Mouse (Mus musculus) heart, embryonic 15.5 days (tissue): ENCODE data around the gene Tagln2. TPM values are rescaled to one million over a fixed set of nuclear protein-coding genes. Genes with fewer than 3 reads are reported as not detected.
A peak's percentile ranks its signal among the peaks of the same experiment; 100 is the strongest.

Experiments used
- ATAC-seq: fragments of 200-750 bp; cut with Nextera tagmentation; replicated peaks from 2 replicates; pipeline ENCODE4 v1.8.0; 2017; ENCODE audit warnings: low read depth, moderate TSS enrichment; ENCODE audit not compliant: insufficient number of reproducible peaks, insufficient read depth, low FRiP score
- H3K27ac ChIP-seq: fragments of 300-500 bp; sonication (generic); 2 replicates; pipeline ENCODE4 v1.5.1; 2015; ENCODE audit warnings: mild to moderate bottlenecking, inconsistent platforms
- H3K27me3 ChIP-seq: fragments of 300-500 bp; sonication (generic); 2 replicates; pipeline ENCODE4 v1.6.1; 2015; ENCODE audit warnings: inconsistent platforms
- H3K36me3 ChIP-seq: fragments of 300-500 bp; sonication (generic); 2 replicates; pipeline ENCODE4 v1.6.1; 2015; ENCODE audit warnings: mild to moderate bottlenecking, inconsistent platforms
- H3K4me1 ChIP-seq: fragments of 300-500 bp; sonication (generic); replicated peaks from 2 replicates; pipeline ENCODE4 v1.6.1; 2015; ENCODE audit warnings: inconsistent platforms
- H3K4me2 ChIP-seq: fragments of 300-500 bp; sonication (generic); 2 replicates; pipeline ENCODE4 v1.6.1; 2015; ENCODE audit warnings: inconsistent platforms, mild to moderate bottlenecking, moderate library complexity
- H3K4me3 ChIP-seq: fragments of 300-500 bp; sonication (generic); 2 replicates; pipeline ENCODE4 v1.5.1; 2015; ENCODE audit warnings: mild to moderate bottlenecking, inconsistent platforms
- H3K9ac ChIP-seq: fragments of 300-500 bp; sonication (generic); 2 replicates; pipeline ENCODE4 v1.6.1; 2015; ENCODE audit warnings: mild to moderate bottlenecking, inconsistent platforms
- H3K9me3 ChIP-seq: fragments of 300-500 bp; sonication (generic); replicated peaks from 2 replicates; pipeline ENCODE4 v1.6.1; 2016; ENCODE audit warnings: inconsistent platforms
- WGBS: fragments of 180-500 bp; shearing (Covaris S2); methylation state at CpG from one replicate; pipeline ENCODE4 v1.1.7; 2015; ENCODE audit warnings: mixed read lengths; 5-methylcytosine and 5-hydroxymethylcytosine counted together
- polyA plus RNA-seq: library from polyadenylated mRNA; unstranded; fragments of >200 nt; fragmentation: Nextera tagmentation; extraction: Ambion mirVana; gene quantifications from 2 replicates; pipeline ENCODE4 v1.2.1, GENCODE M21; 2015

Tagln2 gene
- polyA plus RNA-seq, 1 experiment from 2014 or later = 276 TPM

DNA sequence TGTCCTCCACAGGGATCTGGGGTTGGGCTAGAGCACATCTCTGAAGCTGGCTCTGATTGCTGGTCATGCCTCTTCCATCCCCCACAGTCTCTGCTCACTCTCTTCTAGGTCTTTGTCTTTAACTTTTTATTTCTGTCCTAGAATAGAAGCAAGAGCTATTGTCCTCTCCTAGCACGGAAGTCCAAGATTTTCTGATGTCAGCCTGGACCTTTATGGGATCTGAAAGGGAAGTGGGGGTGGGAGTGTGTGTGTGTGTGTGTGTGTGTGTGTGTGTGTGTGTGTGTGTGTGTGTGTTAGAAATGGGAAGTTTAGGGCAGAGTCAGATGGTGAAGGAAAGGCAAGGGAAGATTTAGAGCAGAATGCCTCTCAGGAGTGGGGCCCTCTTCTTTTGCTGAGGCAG lies 52.8 kb downstream of the Tagln2 start:
- H3K27ac ChIP-seq = peak overlapping the region; percentile 11; the same call in 1 of the 2 replicates

DNA sequence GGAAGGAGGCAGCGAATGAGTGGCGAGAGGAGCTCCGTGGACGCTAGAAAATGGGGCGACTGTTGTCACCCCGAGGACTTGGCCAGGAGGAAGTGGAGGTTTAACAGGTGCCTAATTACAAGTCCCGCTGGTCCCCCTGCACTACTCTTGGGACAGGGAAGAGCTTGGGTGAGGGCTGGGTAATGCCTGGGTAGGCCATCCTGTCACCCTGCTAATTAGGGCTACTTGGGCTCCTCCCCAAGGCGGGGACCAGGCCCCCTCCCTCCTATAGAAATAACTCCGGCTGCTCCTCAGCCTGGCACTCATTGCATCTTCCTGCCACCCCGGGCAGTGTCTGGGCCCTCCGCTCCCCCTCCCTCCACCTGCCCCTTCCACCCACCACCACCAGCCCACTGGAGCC lies 55.8 kb downstream of the Tagln2 start, which contains the start of gene Vsig8:
Gene Vsig8, plus strand, starts transcription at position 301 of the 400 bp plus-strand sequence.
- Histone ChIP-seq H3K4me2 (no peak within 1 kb of the TSS), H3K27me3 (peaks cover 31% of the 10 kb centered on the region), H3K9ac (no peak within 1 kb of the TSS), H3K9me3 (no peaks in the 10 kb centered on the region), H3K27ac (no peak within 1 kb of the TSS), H3K4me3 (no peak within 1 kb of the TSS), H3K4me1 (peaks cover 15% of the 10 kb centered on the region), H3K36me3 (no peaks in the 10 kb centered on the region)
- no peak for ATAC-seq
- 60% methylated on average over 11 of the region's 11 CpGs for WGBS

More for the DNA sequence above, 52.8 kb downstream of the Tagln2 start:
- no peak overlapping the region for H3K4me2 ChIP-seq
- peaks cover 16% of the 10 kb centered on the region for H3K27me3 ChIP-seq
- WGBS = 55% methylated on average over 1 of the region's 1 CpGs
- H3K36me3 ChIP-seq = no peaks in the 10 kb centered on the region
- H3K9me3 ChIP-seq = no peaks in the 10 kb centered on the region
- no peak overlapping the region for H3K9ac ChIP-seq
- H3K4me3 ChIP-seq = no peak overlapping the region
- H3K4me1 ChIP-seq = peaks cover 24% of the 10 kb centered on the region
- ATAC-seq = no peak

Other genes starting within 250 kb of the Tagln2 start
- gene Atp1a4, start 241.6 kb upstream of the Tagln2 start, polyA plus RNA-seq = 0.10 and 0.28 TPM in 2 replicates
- 20.6 and 35.4 TPM in 2 replicates for gene Igsf8, start 238.4 kb upstream of the Tagln2 start, polyA plus RNA-seq
- 17.4 and 17.9 TPM in 2 replicates for gene Atp1a2, start 202.0 kb upstream of the Tagln2 start, polyA plus RNA-seq
- gene Kcnj9, start 170.7 kb upstream of the Tagln2 start, polyA plus RNA-seq = not detected in 2 replicates
- gene Kcnj10, start 158.8 kb upstream of the Tagln2 start, polyA plus RNA-seq = 0.03 and 0.06 TPM in 2 replicates
- 3.2 and 3.6 TPM in 2 replicates for gene Pigm, start 123.5 kb upstream of the Tagln2 start, polyA plus RNA-seq
- 0.83 and 1.1 TPM in 2 replicates for gene Slamf9, start 24.7 kb upstream of the Tagln2 start, polyA plus RNA-seq
- gene Igsf9, start 18.3 kb upstream of the Tagln2 start, polyA plus RNA-seq = 2.9 and 7.7 TPM in 2 replicates
- 2.3 and 3.3 TPM in 2 replicates for gene Cfap45, start 20.8 kb downstream of the Tagln2 start, polyA plus RNA-seq
- gene Vsig8, start 55.9 kb downstream of the Tagln2 start, polyA plus RNA-seq = 0.34 and 0.55 TPM in 2 replicates
- gene Slamf8, start 90.5 kb downstream of the Tagln2 start, polyA plus RNA-seq = 0.23 TPM in 1 of 2 replicates, not detected in the other
- not detected in 2 replicates for gene Fcrl6, start 102.5 kb downstream of the Tagln2 start, polyA plus RNA-seq
- 11.3 and 11.9 TPM in 2 replicates for gene Dusp23, start 132.9 kb downstream of the Tagln2 start, polyA plus RNA-seq
- 0.52 TPM in 1 of 2 replicates, not detected in the other for gene Crp, start 198.0 kb downstream of the Tagln2 start, polyA plus RNA-seq